Mouse (Mus musculus) thymus, adult 2 months (tissue): ENCODE data around the gene Cd163.

Source experiments
- CTCF ChIP-seq: fragments of 200-500 bp; IDR thresholded peaks from 2 replicates; pipeline ENCODE4 v1.5.1; 2012; ENCODE audit warnings: mild to moderate bottlenecking, control low read depth, low read length, moderate library complexity, borderline replicate concordance; ENCODE audit not compliant: control insufficient read depth, poor library complexity, insufficient read depth; ENCODE audit errors: extremely low read depth
- POLR2A ChIP-seq: fragments of 200-500 bp; IDR thresholded peaks from 2 replicates; pipeline ENCODE4 v1.6.1; 2012; ENCODE audit warnings: mild to moderate bottlenecking, low read length, control low read depth, moderate library complexity; ENCODE audit not compliant: control insufficient read depth, poor library complexity, insufficient read depth; ENCODE audit errors: extremely low read depth

DNA sequence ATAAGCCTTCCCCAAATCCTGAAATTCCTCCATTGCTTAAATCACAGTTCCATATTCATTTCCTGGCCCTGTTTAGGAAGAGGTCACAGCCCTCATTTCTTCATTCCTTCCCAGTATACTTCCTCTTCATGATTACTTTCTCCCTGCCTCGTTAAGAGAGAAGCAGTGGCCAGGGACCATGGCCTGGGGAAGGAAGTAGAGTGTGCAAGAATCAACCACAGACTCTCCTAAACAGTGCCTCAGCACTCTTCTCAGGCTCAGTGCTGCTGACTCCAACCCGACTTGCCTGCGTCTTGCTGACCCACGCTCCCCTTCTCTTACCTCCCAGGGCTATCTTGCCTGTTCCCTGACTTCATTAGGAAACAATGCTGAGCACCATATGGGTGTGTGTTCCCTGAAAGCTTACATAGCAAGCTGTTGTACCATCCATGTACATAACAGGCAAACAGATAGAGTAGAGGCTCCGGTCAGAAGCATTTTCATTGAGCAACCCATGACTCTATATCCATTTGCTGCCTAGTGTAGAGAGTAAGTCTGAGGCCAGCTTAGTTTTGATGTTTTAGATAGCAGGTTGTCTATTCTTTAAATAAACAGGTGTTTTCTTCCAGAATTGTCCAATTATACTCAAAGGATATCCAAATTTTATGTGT, 31.1 kb upstream of the Cd163 start:
- no peak for TF ChIP-seq POLR2A
- TF ChIP-seq CTCF = no peak
